Mouse (Mus musculus) brain, embryonic 18.5 days (tissue): ENCODE data around the gene Pan3.

Experiments
- DNase-seq: peaks from one replicate; pipeline ENCODE4 v3.0.0-alpha.2; 2012; ENCODE audit warnings: low read depth, low spot score

Gene Pan3

DNA sequence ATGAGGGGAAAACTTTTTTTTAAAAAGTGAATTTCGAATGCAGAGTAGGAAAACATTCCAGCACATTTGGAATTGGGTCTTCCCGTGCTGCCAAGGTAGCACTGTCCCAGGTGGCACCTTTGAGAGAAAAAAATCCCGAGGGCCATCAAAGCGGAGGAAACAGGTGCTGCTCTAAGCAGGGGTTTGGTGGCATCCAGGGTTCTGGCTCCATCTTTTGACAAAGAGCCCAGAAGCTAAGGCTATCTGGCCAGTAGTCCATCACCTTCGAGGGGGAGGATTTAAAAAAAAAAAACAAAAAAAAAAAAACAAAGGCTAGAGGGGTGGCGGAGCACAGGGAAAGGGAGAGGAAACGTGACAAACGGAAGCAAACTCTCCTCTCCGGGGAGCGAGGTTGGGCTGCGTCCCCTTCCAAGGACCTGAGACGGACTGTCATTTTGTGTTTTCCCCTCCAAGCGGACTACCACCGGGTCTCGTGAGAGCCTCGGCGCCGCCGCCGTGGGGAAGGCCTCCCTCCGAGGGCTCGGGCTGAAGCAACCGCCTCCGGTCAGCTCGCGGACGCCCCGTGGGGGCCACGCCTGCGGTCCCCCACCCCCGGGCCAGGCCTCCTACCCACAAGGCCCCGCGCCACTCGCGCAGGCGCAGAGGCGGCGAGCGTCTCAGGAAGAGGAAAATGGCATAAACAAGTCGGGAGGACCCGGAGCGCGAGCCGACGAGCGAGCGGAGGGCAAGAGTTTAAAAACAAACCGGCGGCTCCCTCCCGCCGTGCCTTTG is at the start of gene Pan3:
Gene Pan3 (plus strand): TSS at position 627 of the 771 bp plus-strand sequence.
- peak; percentile 86 for DNase-seq

DNA sequence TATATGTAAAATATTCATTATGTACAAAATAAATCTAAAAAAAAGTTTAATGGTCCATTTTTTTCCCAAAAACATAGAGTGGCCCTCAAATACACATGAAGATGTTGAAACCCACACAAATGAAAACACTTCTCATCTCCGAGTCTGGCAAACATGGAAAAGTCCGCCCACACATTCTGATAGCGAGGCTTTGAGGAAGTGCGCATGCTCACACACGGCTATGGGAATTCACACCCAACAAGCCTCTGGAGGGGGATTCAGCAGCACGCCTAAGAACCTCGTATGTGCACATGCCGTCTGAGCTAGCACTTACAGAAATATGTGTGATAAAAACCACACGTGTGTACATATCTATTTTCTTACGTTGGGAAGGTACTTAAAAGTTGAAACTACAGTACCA is 48.6 kb upstream of the Pan3 start:
- no peak for DNase-seq

DNA sequence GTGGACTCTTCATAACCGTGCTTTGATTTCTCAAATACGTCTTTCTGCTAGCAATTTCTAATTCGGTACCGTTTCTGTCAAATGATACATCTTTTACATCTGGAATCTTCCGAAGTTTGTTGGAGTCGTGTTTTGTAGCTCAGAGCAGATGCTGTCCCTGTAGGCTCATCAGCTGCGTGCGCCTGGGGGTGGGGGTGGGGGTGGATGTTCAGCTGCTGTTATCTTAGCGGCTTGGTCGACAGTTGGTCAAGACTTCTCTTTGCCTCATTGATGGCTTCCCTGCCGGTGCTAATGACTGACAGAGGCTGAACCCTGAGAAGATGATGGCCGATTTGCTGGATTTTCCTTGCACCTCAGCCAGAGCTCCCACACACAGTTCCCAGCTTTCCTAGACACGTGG is 43.1 kb upstream of the Pan3 start:
- no peak for DNase-seq

DNA sequence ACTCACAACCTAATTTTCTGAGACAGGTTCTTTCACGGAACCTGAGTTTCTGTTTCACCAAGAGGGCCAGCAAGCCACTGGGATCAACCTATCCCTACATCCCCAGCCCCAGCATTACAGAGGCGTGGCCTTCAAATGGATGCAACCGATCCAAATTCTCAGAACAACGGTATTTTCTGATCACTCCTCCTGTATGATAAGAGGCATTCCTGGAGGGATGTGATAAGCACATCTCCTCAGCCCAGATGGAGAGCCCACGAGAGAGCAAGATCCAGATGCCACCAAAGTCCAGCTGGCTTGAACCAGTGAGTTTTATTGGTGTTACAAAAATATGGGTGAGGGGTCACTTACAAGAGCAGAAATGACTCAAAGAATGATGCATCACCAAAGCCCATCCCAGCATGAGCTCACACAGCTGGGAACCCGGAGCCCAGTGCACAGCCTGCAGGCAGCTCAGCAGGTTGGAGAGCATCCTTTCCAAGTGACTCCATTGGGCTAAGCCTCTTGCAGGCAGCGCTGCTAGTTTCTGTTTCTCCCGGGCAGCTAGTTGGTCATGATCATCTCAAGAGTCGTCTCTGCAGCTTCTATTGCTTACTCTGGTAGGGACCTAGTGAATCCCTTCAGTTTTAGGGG is 41.5 kb upstream of the Pan3 start:
- no peak for DNase-seq

DNA sequence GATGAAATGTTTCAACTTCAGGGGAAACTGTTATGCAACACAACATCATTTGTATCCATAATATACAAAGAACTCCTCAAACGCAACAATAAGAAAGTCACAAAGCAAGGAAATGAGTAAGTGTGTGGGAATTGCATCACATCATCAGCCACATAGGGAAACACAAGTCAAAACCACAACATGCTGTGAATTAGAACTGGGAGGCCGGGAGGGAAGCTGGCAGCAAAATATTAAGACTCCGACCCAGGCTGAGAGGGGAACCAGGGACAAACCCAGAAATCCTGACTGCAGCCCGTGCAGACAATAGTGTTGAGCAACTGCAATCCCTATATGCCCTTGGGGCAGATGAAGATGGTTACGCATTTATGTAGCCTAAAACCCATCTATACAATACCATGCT is 40.9 kb upstream of the Pan3 start:
- DNase-seq = no peak

DNA sequence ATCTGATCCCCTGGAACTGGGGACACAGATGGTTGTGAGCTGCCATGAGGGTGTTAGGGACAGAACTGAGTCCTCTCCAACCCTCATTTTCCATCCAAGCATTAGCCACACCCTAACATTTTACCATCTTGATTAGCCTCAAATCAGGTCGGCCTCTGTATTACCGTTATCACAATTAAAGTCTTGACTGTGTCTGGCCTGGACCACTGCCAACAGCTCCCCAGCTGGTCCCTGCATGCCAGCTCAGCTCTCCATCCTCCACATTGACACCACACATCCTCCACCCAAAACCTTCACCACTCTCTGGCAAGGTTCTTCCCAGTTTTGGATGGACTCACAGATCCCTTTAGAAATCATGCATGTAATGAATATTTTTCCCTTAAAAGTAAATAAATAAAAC is 39.2 kb upstream of the Pan3 start:
- DNase-seq = no peak

DNA sequence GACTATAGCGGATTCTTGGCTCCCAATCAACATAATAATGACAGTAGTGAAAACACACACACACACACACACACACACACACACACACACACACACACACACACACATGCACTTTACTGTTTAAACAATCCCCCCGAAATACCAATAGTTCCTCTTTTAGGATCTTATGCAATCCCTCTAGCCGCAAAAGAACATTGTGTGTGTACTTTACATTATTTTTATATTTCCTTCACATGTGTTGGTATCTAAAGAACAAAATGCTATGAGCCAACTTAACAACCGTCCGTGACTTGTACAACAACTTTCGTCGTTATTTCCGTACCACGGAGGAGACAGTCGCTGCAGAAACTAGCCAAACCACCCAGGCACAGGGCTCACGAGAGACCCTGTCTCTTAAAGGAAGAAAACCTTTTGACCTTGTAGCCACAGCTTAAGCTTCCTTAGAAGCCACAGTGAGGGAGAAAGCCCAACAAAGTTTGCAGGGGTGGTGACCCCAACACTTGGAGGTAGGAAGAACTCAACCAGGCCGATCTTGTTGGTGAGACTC is 37.2 kb upstream of the Pan3 start:
- no peak for DNase-seq

DNA sequence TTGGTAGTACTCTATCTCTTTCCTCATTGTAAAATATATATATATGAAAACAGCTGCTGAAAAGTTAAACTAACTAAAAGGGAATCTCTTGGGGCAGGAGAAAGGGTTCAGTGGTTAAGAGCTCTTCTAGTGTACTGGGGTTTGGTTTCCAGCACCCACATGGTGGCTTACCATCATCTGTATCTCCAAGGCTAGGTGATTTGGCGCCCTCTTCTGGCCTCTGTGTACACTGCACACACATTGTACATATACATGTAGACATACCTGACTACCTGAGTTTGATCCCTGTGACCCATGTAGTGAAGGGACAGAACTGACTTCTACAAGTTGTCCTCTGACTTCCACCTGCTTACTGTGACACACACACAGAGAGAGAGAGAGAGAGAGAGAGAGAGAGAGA is 34.9 kb upstream of the Pan3 start:
- DNase-seq = no peak

DNA sequence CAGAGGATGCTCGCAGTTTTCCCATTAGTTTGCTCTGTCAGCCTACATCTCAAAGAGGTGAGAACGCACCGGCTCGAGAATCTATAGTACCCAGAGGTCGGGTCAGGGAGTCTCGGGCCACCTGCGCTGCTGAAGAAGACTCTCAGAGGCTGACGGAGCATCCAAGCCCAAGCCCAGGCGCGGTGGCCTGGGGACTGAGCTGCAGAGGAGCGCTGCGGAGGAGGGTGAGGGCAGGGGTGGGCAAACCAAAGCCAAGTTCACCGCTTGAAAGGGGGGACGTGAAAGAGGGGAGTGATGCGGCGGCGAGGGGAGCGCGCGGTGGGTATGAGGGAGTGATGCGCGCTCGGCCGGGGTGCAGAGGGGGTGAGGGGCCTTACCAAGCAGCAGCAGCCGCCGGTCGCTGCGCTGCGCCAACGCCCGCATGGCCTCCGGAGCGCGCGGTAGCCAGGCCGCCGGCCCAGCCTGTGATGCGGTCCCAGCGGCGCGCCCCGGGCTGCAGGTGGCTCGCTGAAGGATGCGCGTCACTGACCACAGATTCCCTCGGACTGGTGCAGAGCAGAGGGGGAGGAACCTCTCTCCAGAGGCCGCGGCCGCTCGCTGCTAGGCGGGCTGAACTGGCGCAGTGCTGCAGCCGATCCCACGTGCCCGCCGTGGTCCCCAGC is 30.0 kb upstream of the Pan3 start, which contains the start of gene Flt3:
Gene Flt3 (minus strand): TSS at position 647 of the 662 bp plus-strand sequence.
- no peak for DNase-seq

DNA sequence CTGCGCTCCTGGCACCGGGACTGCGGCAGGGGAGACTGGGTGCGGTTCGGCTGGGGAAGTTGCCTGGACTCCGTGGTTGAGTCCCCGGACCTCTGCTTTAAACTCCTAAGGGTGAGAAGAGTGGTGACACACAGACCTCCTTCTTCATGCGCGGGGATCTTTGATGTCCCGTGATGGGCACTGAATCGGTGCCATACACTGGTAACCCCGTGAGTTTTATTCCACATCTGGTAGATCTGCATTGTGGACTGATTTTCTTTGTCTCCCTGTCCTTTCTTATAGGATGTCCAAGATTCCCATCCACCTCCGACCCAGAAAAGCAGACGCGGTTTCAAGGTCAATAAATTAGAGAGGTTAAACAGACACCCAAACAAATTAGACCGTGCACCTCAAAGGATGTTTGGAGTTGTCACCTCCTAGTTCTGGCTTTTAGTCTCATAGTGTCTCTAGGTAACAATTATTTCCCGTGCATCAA is 29.4 kb upstream of the Pan3 start:
- no peak for DNase-seq

DNA sequence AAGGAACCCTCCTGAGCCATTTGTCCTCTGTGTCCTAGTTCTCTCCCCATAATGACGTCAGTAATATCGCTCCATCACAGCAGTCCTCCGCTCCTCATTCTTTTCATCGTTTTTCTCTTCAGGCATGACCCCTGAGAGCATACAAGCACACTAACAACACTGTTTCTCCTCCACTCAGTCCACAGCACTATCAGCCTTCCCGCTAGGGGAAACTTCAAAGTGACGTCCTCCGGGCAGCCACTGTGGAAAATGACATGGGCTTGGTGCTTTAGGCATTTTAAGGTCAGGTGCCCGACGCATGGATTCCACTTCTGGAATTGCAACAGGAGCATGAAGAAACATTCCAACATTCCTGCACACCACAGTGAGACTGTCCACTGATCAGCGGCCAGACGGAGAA is 28.9 kb upstream of the Pan3 start:
- DNase-seq = no peak

DNA sequence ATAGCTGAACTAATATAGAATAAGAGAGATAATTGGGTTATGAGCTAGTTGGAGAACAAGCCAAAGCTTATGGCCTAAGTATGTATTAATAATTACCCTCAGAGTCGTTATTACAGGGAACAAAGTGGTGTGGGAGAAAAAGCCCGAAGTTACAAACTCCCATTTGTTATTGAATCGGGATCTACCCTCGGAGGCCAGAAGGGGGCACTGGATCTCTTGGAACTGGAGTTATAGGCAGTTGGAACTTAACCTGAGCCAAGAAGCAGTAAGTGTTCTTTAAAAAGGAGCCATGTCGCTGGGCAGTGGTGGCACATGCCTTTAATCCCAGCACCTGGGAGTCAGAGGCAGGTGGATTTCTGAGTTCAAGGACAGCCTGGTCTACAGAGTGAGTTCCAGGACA is 27.5 kb upstream of the Pan3 start:
- DNase-seq = no peak

DNA sequence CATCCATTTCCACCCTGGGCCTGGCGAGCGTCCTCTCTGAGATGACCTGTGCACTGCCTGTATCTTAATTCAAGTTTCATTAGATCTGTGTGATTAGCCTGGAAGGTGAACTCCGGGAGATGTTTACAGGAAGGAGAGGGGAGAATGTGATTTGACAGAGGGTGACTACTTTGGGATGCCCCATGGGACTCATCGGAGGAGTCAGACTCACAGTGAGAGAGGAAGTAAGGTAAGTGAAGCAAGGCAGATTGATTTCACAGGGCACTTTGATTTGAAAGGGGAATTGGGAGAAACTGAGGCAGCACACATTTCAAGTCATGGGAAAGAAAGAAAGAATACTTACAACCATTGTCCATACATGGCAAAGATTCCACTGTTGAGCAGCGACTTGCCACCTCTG is 23.8 kb upstream of the Pan3 start:
- no peak for DNase-seq

DNA sequence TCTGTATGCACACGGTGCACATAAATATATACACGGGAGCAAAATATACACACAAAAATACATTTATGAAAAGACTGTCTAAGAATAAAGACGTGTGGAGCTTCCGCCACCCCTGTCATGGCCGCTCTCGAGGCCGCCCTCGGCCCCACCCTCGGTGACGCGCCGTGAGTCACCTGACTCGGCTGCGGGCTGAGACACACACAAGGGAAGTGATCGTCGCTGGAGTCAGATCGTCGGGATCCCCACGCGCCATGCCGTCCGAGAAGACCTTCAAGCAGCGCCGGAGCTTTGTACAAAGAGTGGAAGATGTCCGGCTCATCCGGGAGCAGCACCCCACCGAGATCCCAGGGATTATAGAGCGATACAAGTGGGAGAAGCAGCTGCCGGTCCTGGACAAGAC is 21.2 kb upstream of the Pan3 start:
- DNase-seq = no peak

DNA sequence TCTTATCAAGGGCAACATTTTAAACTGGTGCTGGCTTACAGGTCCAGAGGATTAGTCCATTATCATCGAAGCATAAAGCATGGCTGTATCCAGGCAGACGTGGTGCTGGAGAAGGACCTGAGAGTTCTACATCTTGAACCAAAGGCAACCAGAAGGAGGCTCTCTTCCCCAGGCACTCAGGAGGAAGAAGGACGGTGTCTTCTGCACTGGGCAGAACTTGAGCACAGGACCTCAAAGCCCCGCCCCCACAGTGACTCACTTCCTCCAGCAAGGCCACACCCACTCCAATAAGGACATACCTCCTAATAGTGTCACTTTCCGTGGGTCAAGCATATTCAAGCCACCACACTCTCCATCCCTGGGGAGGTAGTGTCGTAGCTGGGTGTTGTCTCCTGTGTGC is 19.4 kb upstream of the Pan3 start:
- no peak for DNase-seq

DNA sequence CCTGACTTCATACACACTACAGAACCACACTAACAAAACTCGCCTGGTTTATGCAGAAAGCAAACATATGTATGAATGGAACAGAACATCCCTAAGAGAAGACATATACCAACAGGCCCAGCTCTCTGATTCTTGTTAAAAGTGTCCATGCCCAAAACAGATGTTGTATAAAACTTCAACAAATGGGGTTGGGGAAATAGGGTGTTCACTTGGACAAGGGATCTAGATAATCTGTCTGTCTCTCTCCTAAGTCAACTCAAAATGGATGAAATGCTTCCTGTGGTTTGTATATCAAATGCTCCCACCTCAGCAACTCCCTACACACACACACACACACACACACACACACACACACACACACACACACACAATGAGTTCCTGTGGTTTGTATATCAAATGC is 12.0 kb upstream of the Pan3 start:
- DNase-seq = no peak

DNA sequence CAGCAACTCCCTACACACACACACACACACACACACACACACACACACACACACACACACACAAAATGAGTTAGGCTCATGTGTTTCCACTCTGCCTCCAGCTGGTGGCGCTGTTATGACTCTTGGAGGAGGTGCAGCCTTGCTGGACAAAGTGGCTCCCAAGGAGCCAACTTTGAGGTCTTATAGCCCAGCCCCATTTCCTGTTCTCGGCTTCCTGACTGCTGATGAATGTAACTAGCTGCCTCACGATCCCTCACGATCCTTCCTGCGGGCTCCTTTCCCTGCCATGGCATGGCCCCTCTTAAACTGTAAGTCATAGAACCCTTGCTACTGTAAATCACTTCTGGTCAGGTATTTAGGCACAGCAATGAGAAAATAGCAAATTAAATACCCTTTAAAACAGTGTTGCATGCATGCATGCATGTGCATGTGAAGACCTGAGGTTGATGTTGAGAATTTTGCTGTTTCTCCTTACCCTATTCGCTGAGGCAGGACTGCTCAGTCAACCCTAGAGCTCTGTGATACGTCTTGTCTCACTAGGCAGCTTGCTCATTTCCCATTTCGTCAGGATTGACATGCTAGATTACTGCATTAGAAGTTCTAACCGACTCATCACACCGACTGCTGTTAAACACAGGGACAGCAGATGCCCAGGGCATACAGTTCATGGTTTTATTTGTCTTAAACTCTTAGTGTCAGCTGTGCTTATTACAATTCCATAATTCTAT is 11.4 kb upstream of the Pan3 start:
- no peak for DNase-seq

DNA sequence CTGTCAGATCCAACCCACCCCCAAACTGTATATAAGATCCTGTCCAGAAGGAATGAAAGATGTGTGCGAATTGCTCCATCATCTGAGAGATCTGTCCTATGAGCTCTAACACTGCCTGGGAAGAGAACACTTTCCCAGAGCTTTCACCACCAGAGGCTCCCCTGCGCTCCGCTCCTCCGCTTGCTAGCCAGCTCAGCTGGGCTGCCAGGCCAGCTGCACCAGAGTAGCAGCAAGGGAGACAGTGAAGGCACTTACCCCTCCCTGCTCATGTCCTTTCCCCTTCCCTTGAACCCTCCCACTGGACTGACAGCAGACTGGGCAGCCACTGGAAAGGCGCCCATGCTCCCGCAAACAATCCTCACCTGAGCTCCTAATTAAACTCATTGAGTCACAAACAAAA is 6.3 kb upstream of the Pan3 start:
- DNase-seq = no peak

DNA sequence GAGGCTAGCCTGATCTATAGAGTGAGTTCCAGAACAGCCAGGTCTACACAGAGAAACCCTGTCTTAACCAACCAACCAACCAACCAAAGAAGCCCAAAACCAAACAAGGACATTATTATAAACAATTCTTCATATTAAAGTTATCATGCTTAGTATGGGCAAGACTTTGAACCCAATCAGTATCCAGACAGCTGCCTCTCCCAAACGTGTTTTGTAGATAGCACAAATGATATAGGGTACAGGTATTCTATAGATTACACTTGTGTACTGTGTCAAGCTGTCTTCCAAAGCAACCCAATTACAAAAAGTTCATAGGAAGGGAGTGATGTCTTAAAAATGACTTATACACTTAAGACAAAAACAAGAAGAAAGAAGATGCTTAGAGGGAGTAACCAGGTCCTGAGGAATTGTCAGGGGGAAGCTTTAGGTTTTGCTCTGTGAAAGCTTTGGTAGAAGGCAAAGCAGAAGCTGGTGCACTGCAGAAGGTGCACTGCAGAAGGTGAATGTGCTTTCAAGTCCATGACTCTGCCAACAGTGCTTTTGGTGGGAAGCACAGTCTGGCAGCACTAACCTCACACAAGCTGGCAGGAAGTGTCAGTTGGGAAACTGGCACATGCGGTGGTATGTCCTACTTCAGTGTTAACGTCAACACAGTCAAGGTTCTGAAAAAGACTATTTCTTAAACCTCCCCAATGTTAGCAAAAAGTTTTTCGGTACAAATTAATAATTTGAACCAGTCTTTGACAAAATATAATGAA is 3.7 kb upstream of the Pan3 start:
- DNase-seq = no peak

DNA sequence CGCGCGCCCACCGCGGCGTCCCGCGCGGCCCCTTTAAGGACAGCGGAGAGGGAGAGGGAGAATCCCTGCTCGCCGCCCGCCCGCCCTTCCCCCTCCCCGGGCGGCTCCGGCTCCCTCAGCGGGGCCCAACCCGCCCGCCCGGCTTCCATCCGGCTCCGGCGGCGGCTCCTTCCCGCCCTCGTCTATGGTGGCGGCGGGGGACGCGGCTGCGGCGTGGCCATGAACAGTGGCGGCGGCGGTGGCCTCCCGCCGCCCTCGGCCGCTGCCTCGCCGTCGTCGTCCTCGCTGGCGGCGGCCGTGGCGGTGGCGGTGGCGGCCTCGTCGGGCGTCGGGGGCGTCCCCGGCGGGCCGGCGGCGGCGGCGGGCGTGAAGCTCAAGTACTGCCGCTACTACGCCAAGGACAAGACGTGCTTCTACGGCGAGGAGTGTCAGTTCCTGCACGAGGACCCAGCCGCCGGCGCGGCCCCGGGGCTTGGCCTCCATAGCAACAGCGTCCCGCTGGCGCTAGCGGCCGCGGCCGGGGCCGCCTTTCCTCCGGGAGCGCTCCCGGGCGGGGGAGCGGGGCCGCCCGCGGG is 487 bp downstream of the Pan3 start:
- no peak for DNase-seq
